Mouse (Mus musculus): ENCODE measurements around the gene Rbks.
A peak's percentile ranks its signal among the peaks of the same experiment; 100 is the strongest.

GRCm38 (mm10) chr5:31598579-31598978 is 98.8 kb downstream of the Rbks start:
- TF ChIP-seq CTCF (IDR thresholded peaks at IDR 0.05; ENCODE audit: control insufficient read depth, insufficient read depth, low read length) (peak; percentile 53; the same call in 1 of the 2 replicates), POLR2A (IDR thresholded peaks at IDR 0.05; ENCODE audit: borderline replicate concordance, control insufficient read depth, low read depth, low read length) (no peak)
